In genomic region chr8:105693648-105694047, GRCm38 (mm10) we compare ENCODE assay signal across 9 mouse cellular contexts. TPM values are rescaled to one million over a fixed set of nuclear protein-coding genes. Genes with fewer than 3 reads are reported as not detected.
DNase-seq lines count a peak whose midpoint lies in the region; ATAC-seq and TF ChIP-seq lines count a peak whose summit lies in the region.
"Had no signal": no experiment of that assay in that cellular context is flagged by ENCODE, and none has a peak within 500 bp of the region (broad histone marks: within the 10 kb centered on the region; RNA-seq: fewer than 3 reads in every experiment).

No protein-coding gene starts in this region.

- DNase-seq in adrenal gland, adult 2 months: peak; percentile 83
- peak; percentile 88 for DNase-seq in cerebellum, adult 2 months
- peak; percentile 87 for DNase-seq in forebrain, postnatal 0 days
- DNase-seq in hindbrain, embryonic 14.5 days (ENCODE audit: low spot score): peak; percentile 85
- peak; percentile 79 to 81 for DNase-seq in layer of hippocampus, postnatal 36 days
- DNase-seq in lung, postnatal 10 days: peak; percentile 78
- DNase-seq in right cerebral cortex, postnatal 10 days (ENCODE audit: low spot score in 2 of 2): peak; percentile 88 to 90

- H3K27me3 ChIP-seq in cerebellum, adult 2 months (ENCODE audit: control insufficient read depth, insufficient read depth, low read length): no peaks in the 10 kb centered on the region
- H3K27me3 ChIP-seq in forebrain, postnatal 0 days (ENCODE audit: insufficient read depth, low read length): no peaks in the 10 kb centered on the region
- H3K27me3 ChIP-seq in hindbrain, embryonic 14.5 days (ENCODE audit: control insufficient read depth, insufficient read depth, low read length): no peaks in the 10 kb centered on the region

- ATAC-seq in forebrain, postnatal 0 days: peak; percentile 80
- ATAC-seq in hindbrain, embryonic 14.5 days (ENCODE audit: low FRiP score): peak; percentile 70
- ATAC-seq in erythroid progenitor cell, adult 5-6 weeks (replicated peaks; ENCODE audit: low FRiP score, poor library complexity, severe bottlenecking): no peak

- peaks cover 20% of the 10 kb centered on the region for H3K4me1 ChIP-seq in cerebellum, adult 2 months (ENCODE audit: control insufficient read depth, insufficient read depth, low read length)
- peaks cover 5% of the 10 kb centered on the region; the same call in 1 of the 2 replicates for H3K4me1 ChIP-seq in forebrain, postnatal 0 days (ENCODE audit: insufficient read depth)
- H3K4me1 ChIP-seq in hindbrain, embryonic 14.5 days (replicated peaks; ENCODE audit: control insufficient read depth, insufficient read depth, low read length): peaks cover 13% of the 10 kb centered on the region

- peak overlapping the region; percentile 86 for H3K27ac ChIP-seq in cerebellum, adult 2 months (ENCODE audit: insufficient read depth, low read length)
- H3K27ac ChIP-seq in forebrain, postnatal 0 days (ENCODE audit: low read depth, low read length): peak overlapping the region; percentile 85
- H3K27ac ChIP-seq in hindbrain, embryonic 14.5 days: peak overlapping the region; percentile 88

- no peaks in the 10 kb centered on the region for H3K9me3 ChIP-seq in forebrain, postnatal 0 days (ENCODE audit: low read length)
- no peaks in the 10 kb centered on the region for H3K9me3 ChIP-seq in hindbrain, embryonic 14.5 days (ENCODE audit: control insufficient read depth, low read length)

- H3K4me3 ChIP-seq in cerebellum, adult 2 months (replicated peaks; ENCODE audit: insufficient read depth, low read depth, low read length): peak overlapping the region; percentile 89
- peak overlapping the region; percentile 71 for H3K4me3 ChIP-seq in forebrain, postnatal 0 days (ENCODE audit: low read depth, low read length)
- peak overlapping the region; percentile 60 for H3K4me3 ChIP-seq in hindbrain, embryonic 14.5 days (replicated peaks; ENCODE audit: low read length)

- no peak for TF ChIP-seq CTCF in cerebellum, adult 2 months (IDR thresholded peaks at IDR 0.05; ENCODE audit: borderline replicate concordance, insufficient read depth, low read depth, low read length)
- TF ChIP-seq CTCF in forebrain, postnatal 0 days (IDR thresholded peaks at IDR 0.05; ENCODE audit: low read depth): no peak

- peak overlapping the region; percentile 83 for H3K4me2 ChIP-seq in forebrain, postnatal 0 days (ENCODE audit: low read depth)
- H3K4me2 ChIP-seq in hindbrain, embryonic 14.5 days (replicated peaks): peak overlapping the region; percentile 62

- TF ChIP-seq POLR2A in cerebellum, adult 2 months (IDR thresholded peaks at IDR 0.05; ENCODE audit: borderline replicate concordance, insufficient read depth, low read length): peak; percentile 42; the same call in 1 of the 2 replicates

- WGBS in cerebellum, adult 2 months: under 1% methylated on average over 30 of the region's 30 CpGs
- WGBS in forebrain, postnatal 0 days: 1% methylated on average over 27 of the region's 30 CpGs
- WGBS in hindbrain, embryonic 14.5 days: 1% methylated on average over 30 of the region's 30 CpGs

- H3K9ac ChIP-seq in forebrain, postnatal 0 days: peak overlapping the region; percentile 81
- peak overlapping the region; percentile 81 for H3K9ac ChIP-seq in hindbrain, embryonic 14.5 days

- peaks cover 32% of the 10 kb centered on the region for H3K36me3 ChIP-seq in forebrain, postnatal 0 days (ENCODE audit: insufficient read depth)
- peaks cover 36% of the 10 kb centered on the region for H3K36me3 ChIP-seq in hindbrain, embryonic 14.5 days (replicated peaks; ENCODE audit: control insufficient read depth, insufficient read depth)

RNA-seq across cellular contexts. Expression of gene Acd, which starts 7.3 kb away (rescaled TPM):
- total RNA-seq in adrenal gland, adult 2 months (2021): 10 to 100 TPM; 21.7 to 28.7 TPM
- polyA plus RNA-seq in adrenal gland, adult 2 months (2012; rRNA removed): 39.9 and 41.9 TPM in 2 replicates
- 56.3 and 56.8 TPM in 2 replicates for polyA plus RNA-seq in cerebellum, adult 2 months (2012; rRNA removed)
- 24.1 and 35.0 TPM in 2 replicates for total RNA-seq in forebrain, postnatal 0 days (2014; rRNA removed)
- 90.0 and 95.7 TPM in 2 replicates for polyA plus RNA-seq in forebrain, postnatal 0 days (2015; fragmentation: Nextera tagmentation; extraction: Ambion mirVana)
- polyA plus RNA-seq in hindbrain, embryonic 14.5 days (2014; fragmentation: Nextera tagmentation; extraction: Ambion mirVana): 71.3 and 78.1 TPM in 2 replicates
- 10 to 100 TPM; 37.1 to 38.7 TPM for total RNA-seq in layer of hippocampus, postnatal 36 days (2021)
- total RNA-seq in erythroid progenitor cell, adult 5-6 weeks (2015; ENCODE audit: low replicate concordance): 10.9 and 22.0 TPM in 2 replicates
- total RNA-seq in erythroid progenitor cell, adult 5-6 weeks (2017; ENCODE audit: low replicate concordance): 1.7 and 9.7 TPM in 2 replicates

RNA-seq across cellular contexts. Expression of gene Pard6a, which starts 7.3 kb away (rescaled TPM):
- total RNA-seq in adrenal gland, adult 2 months (2021): 10 to 100 TPM; 11.0 to 14.7 TPM
- polyA plus RNA-seq in adrenal gland, adult 2 months (2012; rRNA removed): 20.2 and 21.3 TPM in 2 replicates
- polyA plus RNA-seq in cerebellum, adult 2 months (2012; rRNA removed): 128 and 137 TPM in 2 replicates
- total RNA-seq in forebrain, postnatal 0 days (2014; rRNA removed): 59.3 and 71.1 TPM in 2 replicates
- polyA plus RNA-seq in forebrain, postnatal 0 days (2015; fragmentation: Nextera tagmentation; extraction: Ambion mirVana): 63.8 and 72.5 TPM in 2 replicates
- 53.7 and 56.2 TPM in 2 replicates for polyA plus RNA-seq in hindbrain, embryonic 14.5 days (2014; fragmentation: Nextera tagmentation; extraction: Ambion mirVana)
- total RNA-seq in layer of hippocampus, postnatal 36 days (2021): 10 to 100 TPM; 29.1 to 36.3 TPM
- total RNA-seq in erythroid progenitor cell, adult 5-6 weeks (2015; ENCODE audit: low replicate concordance): 1.7 and 3.6 TPM in 2 replicates
- total RNA-seq in erythroid progenitor cell, adult 5-6 weeks (2017; ENCODE audit: low replicate concordance): 2.7 TPM in 1 of 2 replicates, not detected in the other

RNA-seq across cellular contexts. Expression of gene Carmil2, which starts 7.6 kb away (rescaled TPM):
- 1 to 10 TPM; 2.0 to 2.9 TPM for total RNA-seq in adrenal gland, adult 2 months (2021)
- polyA plus RNA-seq in adrenal gland, adult 2 months (2012; rRNA removed): 3.3 and 4.2 TPM in 2 replicates
- polyA plus RNA-seq in cerebellum, adult 2 months (2012; rRNA removed): 69.8 and 72.1 TPM in 2 replicates
- 4.4 and 5.6 TPM in 2 replicates for total RNA-seq in forebrain, postnatal 0 days (2014; rRNA removed)
- polyA plus RNA-seq in forebrain, postnatal 0 days (2015; fragmentation: Nextera tagmentation; extraction: Ambion mirVana): 21.5 and 28.0 TPM in 2 replicates
- polyA plus RNA-seq in hindbrain, embryonic 14.5 days (2014; fragmentation: Nextera tagmentation; extraction: Ambion mirVana): 22.3 and 24.4 TPM in 2 replicates
- 10 to 100 TPM; 69.3 to 72.7 TPM for total RNA-seq in layer of hippocampus, postnatal 36 days (2021)
- total RNA-seq in erythroid progenitor cell, adult 5-6 weeks (2015; ENCODE audit: low replicate concordance): 4.7 and 5.4 TPM in 2 replicates
- 4.2 and 7.0 TPM in 2 replicates for total RNA-seq in erythroid progenitor cell, adult 5-6 weeks (2017; ENCODE audit: low replicate concordance)

RNA-seq across cellular contexts. Expression of gene 4933405L10Rik, which starts 13.8 kb away (rescaled TPM):
- not detected for total RNA-seq in adrenal gland, adult 2 months (2021)
- polyA plus RNA-seq in adrenal gland, adult 2 months (2012; rRNA removed): 0.10 TPM in 1 of 2 replicates, not detected in the other
- polyA plus RNA-seq in cerebellum, adult 2 months (2012; rRNA removed): 0.51 TPM in 2 replicates
- 0.23 TPM in 1 of 2 replicates, not detected in the other for total RNA-seq in forebrain, postnatal 0 days (2014; rRNA removed)
- 0.21 and 0.31 TPM in 2 replicates for polyA plus RNA-seq in forebrain, postnatal 0 days (2015; fragmentation: Nextera tagmentation; extraction: Ambion mirVana)
- polyA plus RNA-seq in hindbrain, embryonic 14.5 days (2014; fragmentation: Nextera tagmentation; extraction: Ambion mirVana): 0.22 and 0.27 TPM in 2 replicates
- not detected for total RNA-seq in layer of hippocampus, postnatal 36 days (2021)
- not detected in 2 replicates for total RNA-seq in erythroid progenitor cell, adult 5-6 weeks (2015; ENCODE audit: low replicate concordance)
- total RNA-seq in erythroid progenitor cell, adult 5-6 weeks (2017; ENCODE audit: low replicate concordance): not detected in 2 replicates
- total RNA-seq: gastrocnemius, postnatal 4 days had no signal

RNA-seq across cellular contexts. Expression of gene Enkd1, which starts 14.4 kb away (rescaled TPM):
- total RNA-seq in adrenal gland, adult 2 months (2021): 1 to 10 TPM; 2.9 to 6.8 TPM
- 9.7 and 12.9 TPM in 2 replicates for polyA plus RNA-seq in adrenal gland, adult 2 months (2012; rRNA removed)
- 15.3 and 17.4 TPM in 2 replicates for polyA plus RNA-seq in cerebellum, adult 2 months (2012; rRNA removed)
- total RNA-seq in forebrain, postnatal 0 days (2014; rRNA removed): 10.3 and 10.9 TPM in 2 replicates
- polyA plus RNA-seq in forebrain, postnatal 0 days (2015; fragmentation: Nextera tagmentation; extraction: Ambion mirVana): 15.2 and 16.8 TPM in 2 replicates
- 11.6 and 13.4 TPM in 2 replicates for polyA plus RNA-seq in hindbrain, embryonic 14.5 days (2014; fragmentation: Nextera tagmentation; extraction: Ambion mirVana)
- total RNA-seq in layer of hippocampus, postnatal 36 days (2021): 1 to 10 TPM; 9.0 to 9.4 TPM
- 2.9 and 5.4 TPM in 2 replicates for total RNA-seq in erythroid progenitor cell, adult 5-6 weeks (2015; ENCODE audit: low replicate concordance)
- total RNA-seq in erythroid progenitor cell, adult 5-6 weeks (2017; ENCODE audit: low replicate concordance): 0.15 and 3.7 TPM in 2 replicates

Comparison
In these comparisons a context has a peak if more than half of its experiments do, and no peak if none do; other contexts are left out.
1. RNA of gene Carmil2, which starts 7.6 kb away (total RNA-seq): 69.3 to 72.7 TPM in layer of hippocampus, postnatal 36 days; 4.2 to 7.0 TPM in erythroid progenitor cell, adult 5-6 weeks, 4.4 to 5.6 TPM in forebrain, postnatal 0 days and 2.0 to 2.9 TPM in adrenal gland, adult 2 months; every median in the first group is over 4 times any median in the second.
2. Peak in every context shown above with its lines, with median percentiles within 50 percentile points of each other: DNase-seq, H3K27ac ChIP-seq and H3K4me3 ChIP-seq.